Mouse (Mus musculus) lung, postnatal 25 days (tissue): ENCODE measurements around the gene Ildr2.

Source experiments
- DNase-seq: peaks from one replicate; pipeline ENCODE4 v3.0.0; 2022; ENCODE audit warnings: low spot score

Ildr2 gene

GRCm38 (mm10) chr1:166253898-166254894 is at the start of gene Ildr2:
Gene Ildr2 (plus strand): TSS chr1:166254139.
- peak; percentile 26 for DNase-seq

GRCm38 (mm10) chr1:166204171-166204570 is 49.8 kb upstream of the Ildr2 start:
- DNase-seq, result no peak

GRCm38 (mm10) chr1:166205159-166205558 is 48.8 kb upstream of the Ildr2 start:
- DNase-seq, result no peak

GRCm38 (mm10) chr1:166209371-166209770 is 44.6 kb upstream of the Ildr2 start:
- no peak for DNase-seq

- no peak for DNase-seq
These were observed 39.8 kb upstream of the Ildr2 start for GRCm38 (mm10) chr1:166214181-166214580.

- no peak for DNase-seq
These were observed 15.5 kb upstream of the Ildr2 start, which contains the start of gene Mael for GRCm38 (mm10) chr1:166238315-166238969. Gene Mael (minus strand): TSS chr1:166238747.

GRCm38 (mm10) chr1:166244285-166244684 is 9.7 kb upstream of the Ildr2 start:
- DNase-seq, result no peak

- no peak for DNase-seq
These were observed 1.2 kb downstream of the Ildr2 start for GRCm38 (mm10) chr1:166255091-166255490.

GRCm38 (mm10) chr1:166255651-166256050 is 1.7 kb downstream of the Ildr2 start:
- no peak for DNase-seq

GRCm38 (mm10) chr1:166256302-166256701 is 2.4 kb downstream of the Ildr2 start:
- DNase-seq, result no peak

GRCm38 (mm10) chr1:166256898-166257297 is 3.0 kb downstream of the Ildr2 start:
- no peak for DNase-seq

GRCm38 (mm10) chr1:166259526-166259925 is 5.6 kb downstream of the Ildr2 start:
- DNase-seq, result no peak

- DNase-seq, result no peak
These were observed 12.2 kb downstream of the Ildr2 start for GRCm38 (mm10) chr1:166266001-166266705.

- DNase-seq, result peak; percentile 14
These were observed 13.0 kb downstream of the Ildr2 start for GRCm38 (mm10) chr1:166266918-166267317.

- no peak for DNase-seq
These were observed 14.3 kb downstream of the Ildr2 start for GRCm38 (mm10) chr1:166268218-166268617.

- no peak for DNase-seq
These were observed 24.8 kb downstream of the Ildr2 start for GRCm38 (mm10) chr1:166278786-166279185.

- no peak for DNase-seq
These were observed 25.8 kb downstream of the Ildr2 start for GRCm38 (mm10) chr1:166279580-166280206.

- no peak for DNase-seq
These were observed 26.6 kb downstream of the Ildr2 start for GRCm38 (mm10) chr1:166280566-166280965.

- no peak for DNase-seq
These were observed 27.3 kb downstream of the Ildr2 start for GRCm38 (mm10) chr1:166281287-166281686.

GRCm38 (mm10) chr1:166281836-166282235 is 27.9 kb downstream of the Ildr2 start:
- DNase-seq, result no peak

- DNase-seq, result peak; percentile 10
These were observed 28.8 kb downstream of the Ildr2 start for GRCm38 (mm10) chr1:166282597-166283210.
